Mouse (Mus musculus) CH12.LX (cell line): ENCODE data around the gene Nfia. TPM values are rescaled to one million over a fixed set of nuclear protein-coding genes. Genes with fewer than 3 reads are reported as not detected.

ENCODE experiments used
- DNase-seq: peaks from one replicate; pipeline ENCODE4 v3.0.0-alpha.2; 2013; ENCODE audit errors: extremely low read depth
- H3K27ac ChIP-seq: 2 replicates; pipeline ENCODE4 v1.5.1; 2012; ENCODE audit warnings: low read depth, mild to moderate bottlenecking, control low read depth, moderate library complexity; ENCODE audit not compliant: insufficient read depth
- H3K27me3 ChIP-seq: replicated peaks from 2 replicates; pipeline ENCODE3; 2012; ENCODE audit warnings: inconsistent platforms
- H3K36me3 ChIP-seq, 2 experiments: replicated peaks in 1 of 2; 2 replicates each; pipeline versions ENCODE3 to v1.6.1; 2012; ENCODE audit warnings: inconsistent platforms in 1 of 2, low read length in 1 of 2, mild to moderate bottlenecking in 1 of 2, mixed read lengths in 1 of 2, moderate library complexity in 1 of 2; ENCODE audit not compliant: control insufficient read depth in 1 of 2, insufficient read depth in 1 of 2
- H3K4me1 ChIP-seq, 2 experiments: 2 replicates each; pipeline ENCODE4 v1.6.1; 2012; ENCODE audit warnings: inconsistent platforms in 1 of 2, moderate library complexity in 1 of 2; ENCODE audit not compliant: insufficient read depth in 2 of 2, control insufficient read depth in 1 of 2
- H3K4me2 ChIP-seq: 2 replicates; pipeline ENCODE4 v1.6.1; 2012; ENCODE audit warnings: low read depth, mild to moderate bottlenecking, control low read depth; ENCODE audit not compliant: poor library complexity, insufficient read depth, severe bottlenecking
- H3K4me3 ChIP-seq, 3 experiments: fragments of 150-350 bp in 1 of 3; sonication (generic) in 1 of 3; replicated peaks in 1 of 3; 2 replicates each; pipeline versions ENCODE3 to v1.5.1; 2011 to 2012; ENCODE audit warnings: low read depth in 2 of 3, low read length in 2 of 3, mild to moderate bottlenecking in 2 of 3, moderate library complexity in 2 of 3, control low read depth in 1 of 3, improper control_type of control experiment in 1 of 3, inconsistent platforms in 1 of 3, mixed read lengths in 1 of 3; ENCODE audit not compliant: poor library complexity in 1 of 3
- H3K79me2 ChIP-seq: replicated peaks from 2 replicates; pipeline ENCODE4 v1.6.1; 2012; ENCODE audit warnings: mild to moderate bottlenecking, moderate library complexity; ENCODE audit not compliant: control insufficient read depth, poor library complexity, insufficient read depth, severe bottlenecking; ENCODE audit errors: extremely low read depth
- H3K9ac ChIP-seq: 2 replicates; pipeline ENCODE4 v1.6.1; 2012; ENCODE audit warnings: low read depth, mild to moderate bottlenecking, control low read depth, moderate library complexity; ENCODE audit not compliant: insufficient read depth
- H3K9me3 ChIP-seq: replicated peaks from 2 replicates; pipeline ENCODE3; 2012; ENCODE audit warnings: low read length, inconsistent platforms, mixed read lengths
- CHD1 ChIP-seq: IDR thresholded peaks from 2 replicates; pipeline ENCODE4 v1.6.1; 2012; ENCODE audit warnings: low read depth, low read length, improper control_type of control experiment, inconsistent platforms
- CTCF ChIP-seq, 2 experiments: IDR thresholded peaks in 1 of 2; conservative IDR thresholded peaks in 1 of 2; 2 replicates each; pipeline ENCODE4 v1.5.1; 2011 to 2012; ENCODE audit warnings: low read depth in 2 of 2, low read length in 2 of 2, improper control_type of control experiment in 1 of 2, inconsistent platforms in 1 of 2, mild to moderate bottlenecking in 1 of 2, moderate library complexity in 1 of 2
- E2F4 ChIP-seq: IDR thresholded peaks from 2 replicates; pipeline ENCODE4 v1.6.1; 2011; ENCODE audit warnings: low read depth, low read length, improper control_type of control experiment; ENCODE audit not compliant: insufficient replicate concordance
- ELF1 ChIP-seq: IDR thresholded peaks from 2 replicates; pipeline ENCODE4 v1.6.1; 2014; ENCODE audit warnings: low read depth, mild to moderate bottlenecking, inconsistent platforms, low read length, improper control_type of control experiment
- EP300 ChIP-seq: IDR thresholded peaks from 2 replicates; pipeline ENCODE4 v1.6.1; 2011; ENCODE audit warnings: low read length, improper control_type of control experiment
- ETS1 ChIP-seq: conservative IDR thresholded peaks from 2 replicates; pipeline ENCODE4 v1.6.1; 2012; ENCODE audit warnings: low read depth, mild to moderate bottlenecking, inconsistent platforms, low read length, improper control_type of control experiment, moderate library complexity
- GABPA ChIP-seq: IDR thresholded peaks from 2 replicates; pipeline ENCODE4 v1.6.1; 2012; ENCODE audit warnings: low read depth, low read length, improper control_type of control experiment, inconsistent platforms; ENCODE audit not compliant: insufficient replicate concordance
- HCFC1 ChIP-seq: IDR thresholded peaks from 2 replicates; pipeline ENCODE4 v1.6.1; 2012; ENCODE audit warnings: low read depth, mild to moderate bottlenecking, inconsistent platforms, low read length, improper control_type of control experiment
- IRF4 ChIP-seq: IDR thresholded peaks from 2 replicates; pipeline ENCODE4 v1.6.1; 2014; ENCODE audit warnings: low read depth, mild to moderate bottlenecking, inconsistent platforms, low read length, improper control_type of control experiment
- JUN ChIP-seq: IDR thresholded peaks from 2 replicates; pipeline ENCODE4 v1.6.1; 2011; ENCODE audit warnings: low read depth, mild to moderate bottlenecking, low read length, improper control_type of control experiment, moderate library complexity; ENCODE audit not compliant: insufficient read depth
- KAT2A ChIP-seq: IDR thresholded peaks from 2 replicates; pipeline ENCODE4 v1.6.1; 2012; ENCODE audit warnings: low read length, improper control_type of control experiment, inconsistent platforms; ENCODE audit not compliant: insufficient replicate concordance
- MAFK ChIP-seq: IDR thresholded peaks from 2 replicates; pipeline ENCODE4 v1.6.1; 2011; ENCODE audit warnings: low read length, improper control_type of control experiment; ENCODE audit not compliant: insufficient replicate concordance
- MAX ChIP-seq: IDR thresholded peaks from 2 replicates; pipeline ENCODE4 v1.6.1; 2011; ENCODE audit warnings: low read length, improper control_type of control experiment
- MEF2A ChIP-seq: IDR thresholded peaks from 2 replicates; pipeline ENCODE4 v1.6.1; 2014; ENCODE audit warnings: low read depth, mild to moderate bottlenecking, inconsistent platforms, low read length, improper control_type of control experiment, borderline replicate concordance
- MYC ChIP-seq: IDR thresholded peaks from 2 replicates; pipeline ENCODE4 v1.6.1; 2011; ENCODE audit warnings: low read depth, mild to moderate bottlenecking, improper control_type of control experiment, low read length
- NRF1 ChIP-seq: IDR thresholded peaks from 2 replicates; pipeline ENCODE4 v1.6.1; 2014; ENCODE audit warnings: low read depth, mild to moderate bottlenecking, inconsistent platforms, low read length, improper control_type of control experiment, moderate library complexity
- POLR2A ChIP-seq: IDR thresholded peaks from 2 replicates; pipeline ENCODE4 v1.6.1; 2011; ENCODE audit warnings: low read depth, mild to moderate bottlenecking, improper control_type of control experiment, low read length
- SIN3A ChIP-seq: IDR thresholded peaks from 2 replicates; pipeline ENCODE4 v1.6.1; 2012; ENCODE audit warnings: low read length, improper control_type of control experiment, inconsistent platforms
- SMC3 ChIP-seq: IDR thresholded peaks from 2 replicates; pipeline ENCODE4 v1.6.1; 2011; ENCODE audit warnings: low read depth, low read length, improper control_type of control experiment
- TCF12 ChIP-seq: IDR thresholded peaks from 2 replicates; pipeline ENCODE4 v1.6.1; 2014; ENCODE audit warnings: low read depth, mild to moderate bottlenecking, inconsistent platforms, low read length, improper control_type of control experiment
- UBTF ChIP-seq: IDR thresholded peaks from 2 replicates; pipeline ENCODE4 v1.6.1; 2012; ENCODE audit warnings: low read depth, mild to moderate bottlenecking, inconsistent platforms, low read length, improper control_type of control experiment, moderate library complexity
- USF1 ChIP-seq: IDR thresholded peaks from 2 replicates; pipeline ENCODE4 v1.6.1; 2014; ENCODE audit warnings: low read depth, mild to moderate bottlenecking, inconsistent platforms, low read length, improper control_type of control experiment
- ZC3H11A ChIP-seq: IDR thresholded peaks from 2 replicates; pipeline ENCODE4 v1.6.1; 2012; ENCODE audit warnings: low read depth, mild to moderate bottlenecking, inconsistent platforms, low read length, improper control_type of control experiment
- ZNF384 ChIP-seq: IDR thresholded peaks from 2 replicates; pipeline ENCODE4 v1.6.1; 2012; ENCODE audit warnings: low read depth, low read length, improper control_type of control experiment, inconsistent platforms
- dilution Hi-C: fragments of 300-500 bp; cut with MboI; formaldehyde crosslinking; loops from 2 replicates; pipeline ENCODE4 v1.14.3; 2020; ENCODE audit warnings: low sequenced_read_pairs; ENCODE audit not compliant: extremely low pct_unique_long_range_greater_than_20kb, extremely low pct_ligation_motif_present
- in situ Hi-C: fragments of 300-500 bp; cut with MboI; formaldehyde crosslinking; loops from 3 replicates; pipeline ENCODE4 v1.14.3; 2019; ENCODE audit warnings: low sequenced_read_pairs, low pct_ligation_motif_present, low pct_unique_long_range_greater_than_20kb, mixed read lengths
- polyA plus RNA-seq: library from polyadenylated mRNA; unstranded; fragments of >175 nt; gene quantifications from 2 replicates; pipeline ENCODE4 v1.2.1, GENCODE M21; 2012; ENCODE audit warnings: low read depth; ENCODE audit not compliant: insufficient read length
- total RNA-seq, 2 experiments: library from RNA; depleted of rRNA; stranded (reverse); fragments of 300-350 nt in 1 of 2; fragments of >200 nt in 1 of 2; gene quantifications; 2 replicates each; pipeline ENCODE4 v1.2.3; 2012 to 2014

Gene Nfia
- total and polyA plus RNA-seq, 3 experiments = not detected

DNA sequence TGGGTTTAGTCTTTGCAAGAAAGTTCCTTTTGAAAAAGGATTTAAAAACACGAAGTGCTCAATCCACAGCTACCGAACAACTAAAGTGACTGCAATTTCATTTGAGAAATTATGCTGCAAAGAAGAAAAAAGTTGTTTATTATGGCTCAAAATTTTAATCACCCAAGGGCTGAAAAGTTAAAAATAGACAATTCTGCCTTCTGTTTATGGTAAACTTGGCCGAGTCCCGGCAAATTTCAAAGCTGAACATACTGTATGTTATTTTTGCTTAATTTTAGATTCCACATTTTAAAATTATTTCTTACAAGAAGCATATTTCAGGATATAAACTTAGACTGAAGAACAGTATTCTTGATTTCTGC lies 59.7 kb downstream of the Nfia start:
- H3K4me2 ChIP-seq = no peak overlapping the region

DNA sequence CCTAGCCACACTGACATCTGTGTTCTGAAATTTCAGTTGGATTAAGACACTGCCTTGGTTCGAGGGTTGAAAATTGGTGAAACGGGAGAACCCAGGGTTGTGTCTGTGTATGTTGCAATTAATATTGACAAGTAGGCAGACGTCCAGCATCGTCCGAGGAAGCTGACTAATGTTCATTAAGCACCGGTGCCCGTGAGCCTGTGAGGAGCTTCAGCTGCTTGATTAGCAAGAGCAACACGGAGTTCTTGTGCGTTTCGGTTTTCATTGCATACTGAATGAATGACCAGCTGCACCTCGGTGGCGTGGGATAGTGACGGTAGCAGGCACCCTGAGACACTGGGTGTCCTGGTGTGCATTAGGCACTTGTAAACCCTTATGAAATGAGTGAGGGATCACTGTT lies 64.3 kb downstream of the Nfia start:
- Histone ChIP-seq H3K79me2 (no peaks in the 10 kb centered on the region), H3K9ac (no peak overlapping the region), H3K27me3 (no peaks in the 10 kb centered on the region), H3K9me3 (peaks cover 81% of the 10 kb centered on the region), H3K4me2 (no peak overlapping the region), H3K27ac (no peak overlapping the region), H3K4me3 (no peak overlapping the region)
- dilution Hi-C loops = no loop called here
- in situ Hi-C loops = no loop called here
- TF ChIP-seq POLR2A (no peak), ZC3H11A (no peak), NRF1 (no peak), EP300 (no peak), UBTF (no peak), HCFC1 (no peak)
- TF ChIP-seq, all 38 proteins: peak for 0
- no peak for DNase-seq
- no peaks in the 10 kb centered on the region for H3K4me1 ChIP-seq
- no peaks in the 10 kb centered on the region for H3K36me3 ChIP-seq

More for the DNA sequence above, 59.7 kb downstream of the Nfia start:
- H3K27me3 ChIP-seq = no peaks in the 10 kb centered on the region
- no peak overlapping the region for H3K9ac ChIP-seq
- dilution Hi-C loops = no loop called here
- no peak for TF ChIP-seq CHD1
- no peak for TF ChIP-seq USF1
- no peak for TF ChIP-seq UBTF
- no peak for TF ChIP-seq MAFK
- no peak for TF ChIP-seq EP300
- no peak for TF ChIP-seq NRF1
- no peak for TF ChIP-seq TCF12
- TF ChIP-seq KAT2A = no peak
- no peak for TF ChIP-seq ZNF384
- TF ChIP-seq ETS1 = no peak
- TF ChIP-seq, all 38 proteins: peak for 0
- no peak overlapping the region for H3K27ac ChIP-seq
- in situ Hi-C loops = no loop called here
- H3K9me3 ChIP-seq = peaks cover 76% of the 10 kb centered on the region
- no peak for DNase-seq
- H3K36me3 ChIP-seq = no peaks in the 10 kb centered on the region
- H3K4me3 ChIP-seq = no peak overlapping the region
- H3K79me2 ChIP-seq = no peaks in the 10 kb centered on the region
- no peaks in the 10 kb centered on the region for H3K4me1 ChIP-seq

DNA sequence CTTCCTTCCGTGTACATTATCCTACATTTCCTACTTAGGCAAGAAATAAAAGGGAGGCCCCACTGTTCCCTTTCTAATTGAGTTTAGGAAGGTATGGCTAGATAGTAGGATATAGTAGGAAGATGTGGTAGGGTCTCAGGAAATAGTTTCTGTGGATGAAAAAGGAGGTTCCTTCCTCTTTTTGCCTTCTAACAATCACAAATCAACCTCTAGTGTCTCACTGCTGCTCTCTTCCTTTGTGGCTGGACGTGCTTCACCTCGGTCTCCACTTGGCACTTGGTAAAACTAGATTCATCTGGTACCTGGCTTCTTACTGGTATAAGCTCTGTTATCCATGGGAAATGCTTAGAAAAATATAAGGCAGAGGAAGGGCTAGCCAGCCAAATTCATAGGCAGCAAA lies 65.2 kb downstream of the Nfia start:
- TF ChIP-seq CTCF (conservative IDR thresholded peaks at IDR 0.05 in 1 of 2, IDR thresholded peaks at IDR 0.05 in 1 of 2; ENCODE audit: low read depth in 2 of 2, low read length in 2 of 2) (no peak), MEF2A (no peak), SMC3 (no peak), IRF4 (no peak), HCFC1 (no peak), E2F4 (no peak), ELF1 (no peak), SIN3A (no peak), TCF12 (no peak), ZNF384 (no peak), NRF1 (no peak), MAX (no peak), UBTF (no peak), GABPA (no peak), MYC (no peak), CHD1 (no peak), JUN (no peak)
- Histone ChIP-seq H3K9me3 (peaks cover 82% of the 10 kb centered on the region), H3K4me2 (no peak overlapping the region), H3K4me3 (no peak overlapping the region), H3K36me3 (no peaks in the 10 kb centered on the region), H3K27me3 (no peaks in the 10 kb centered on the region), H3K79me2 (no peaks in the 10 kb centered on the region), H3K4me1 (no peaks in the 10 kb centered on the region), H3K27ac (no peak overlapping the region), H3K9ac (no peak overlapping the region)
- in situ Hi-C loops = no loop called here
- DNase-seq = no peak
- dilution Hi-C loops = no loop called here
